Comparison of ENCODE assay signal across 8 mouse cellular contexts in genomic region chr11:120726243-120727168, GRCm38 (mm10). TPM values are rescaled to one million over a fixed set of nuclear protein-coding genes. Genes with fewer than 3 reads are reported as not detected.
DNase-seq lines count a peak whose midpoint lies in the region; ATAC-seq and TF ChIP-seq lines count a peak whose summit lies in the region.

No protein-coding gene starts in this region.

- ATAC-seq in heart, postnatal 0 days (ENCODE audit: insufficient read depth, low read depth) = peak; percentile 31
- peak; percentile 68 for ATAC-seq in liver, embryonic 11.5 days (replicated peaks; ENCODE audit: low FRiP score)

- H3K36me3 ChIP-seq in ES-Bruce4 (ENCODE audit: control insufficient read depth, insufficient read depth, low read length, poor library complexity, severe bottlenecking) = peaks cover 9% of the 10 kb centered on the region
- no peaks in the 10 kb centered on the region for H3K36me3 ChIP-seq in heart, postnatal 0 days (replicated peaks; ENCODE audit: control insufficient read depth, insufficient read depth, low read length)
- H3K36me3 ChIP-seq in liver, embryonic 11.5 days (ENCODE audit: control insufficient read depth, insufficient read depth, low read length) = no peaks in the 10 kb centered on the region

- peak overlapping the region; percentile 68 for H3K4me2 ChIP-seq in heart, postnatal 0 days (ENCODE audit: low read depth, low read length)
- H3K4me2 ChIP-seq in liver, embryonic 11.5 days = peak overlapping the region; percentile 92

- peaks cover 5% of the 10 kb centered on the region for H3K4me1 ChIP-seq in cerebellum, adult 2 months (ENCODE audit: control insufficient read depth, insufficient read depth, low read length)
- peaks cover 2% of the 10 kb centered on the region for H3K4me1 ChIP-seq in ES-Bruce4 (ENCODE audit: control insufficient read depth, insufficient read depth, low read length)
- H3K4me1 ChIP-seq in heart, postnatal 0 days (ENCODE audit: control insufficient read depth, insufficient read depth) = peaks cover 5% of the 10 kb centered on the region
- peaks cover 16% of the 10 kb centered on the region for H3K4me1 ChIP-seq in liver, embryonic 11.5 days (replicated peaks; ENCODE audit: control insufficient read depth, insufficient read depth, low read length)

- no peak for TF ChIP-seq EP300 in ES-Bruce4 (IDR thresholded peaks at IDR 0.05; ENCODE audit: insufficient read depth, low read depth, low read length)
- TF ChIP-seq EP300 in heart, postnatal 0 days (IDR thresholded peaks at IDR 0.05; ENCODE audit: low read depth) = no peak

- no peaks in the 10 kb centered on the region for H3K9me3 ChIP-seq in ES-Bruce4 (replicated peaks; ENCODE audit: control insufficient read depth, insufficient read depth, low read length, poor library complexity, severe bottlenecking)
- no peaks in the 10 kb centered on the region for H3K9me3 ChIP-seq in heart, postnatal 0 days (replicated peaks; ENCODE audit: control insufficient read depth, low read length)
- no peaks in the 10 kb centered on the region for H3K9me3 ChIP-seq in liver, embryonic 11.5 days (ENCODE audit: control insufficient read depth, low read length)

- H3K4me3 ChIP-seq in cerebellum, adult 2 months (replicated peaks; ENCODE audit: insufficient read depth, low read depth, low read length) = peak overlapping the region; percentile 61
- H3K4me3 ChIP-seq in ES-Bruce4 (ENCODE audit: low read depth, low read length) = peak overlapping the region; percentile 79
- H3K4me3 ChIP-seq in heart, postnatal 0 days (ENCODE audit: low read depth, low read length) = peak overlapping the region; percentile 49
- peak overlapping the region; percentile 63 for H3K4me3 ChIP-seq in liver, embryonic 11.5 days (ENCODE audit: low read depth, low read length)

- no peaks in the 10 kb centered on the region for H3K27me3 ChIP-seq in cerebellum, adult 2 months (ENCODE audit: control insufficient read depth, insufficient read depth, low read length)
- no peaks in the 10 kb centered on the region for H3K27me3 ChIP-seq in ES-Bruce4 (ENCODE audit: control insufficient read depth, insufficient read depth, low read length, poor library complexity, severe bottlenecking)
- H3K27me3 ChIP-seq in heart, postnatal 0 days (ENCODE audit: control insufficient read depth, insufficient read depth, low read length) = peaks cover 17% of the 10 kb centered on the region
- H3K27me3 ChIP-seq in liver, embryonic 11.5 days (replicated peaks; ENCODE audit: control insufficient read depth, insufficient read depth, low read length) = peaks cover 23% of the 10 kb centered on the region

- no peak for TF ChIP-seq CTCF in cerebellum, adult 2 months (IDR thresholded peaks at IDR 0.05; ENCODE audit: borderline replicate concordance, insufficient read depth, low read depth, low read length)
- no peak for TF ChIP-seq CTCF in ES-Bruce4 (IDR thresholded peaks at IDR 0.05; ENCODE audit: low read depth, low read length)
- TF ChIP-seq CTCF in heart, postnatal 0 days (IDR thresholded peaks at IDR 0.05; ENCODE audit: low read depth) = no peak

- H3K27ac ChIP-seq in cerebellum, adult 2 months (ENCODE audit: insufficient read depth, low read length) = no peak overlapping the region
- H3K27ac ChIP-seq in ES-Bruce4 (ENCODE audit: insufficient read depth, low read length) = no peak overlapping the region
- H3K27ac ChIP-seq in heart, postnatal 0 days (ENCODE audit: low read depth) = no peak overlapping the region
- 0 out of 2 replicates have a peak overlapping the region, but pooled peaks have one; percentile 22 for H3K27ac ChIP-seq in liver, embryonic 11.5 days (ENCODE audit: low read depth, low read length)

- no peak for DNase-seq in cerebellum, adult 2 months
- no peak for DNase-seq in cerebellum, postnatal 14 days
- DNase-seq in heart, postnatal 0 days (ENCODE audit: low spot score) = no peak
- no peak for DNase-seq in liver, embryonic 11.5 days (ENCODE audit: low spot score)
- no peak for DNase-seq in urinary bladder, adult 2 months (ENCODE audit: low spot score)
- DNase-seq in thymus, postnatal 4 days = no peak
- no peak for DNase-seq in left cerebral cortex, adult 18-20 months (ENCODE audit: low spot score in 2 of 2)

- H3K9ac ChIP-seq in ES-Bruce4 (ENCODE audit: low read depth, poor library complexity, severe bottlenecking) = peak overlapping the region; percentile 43
- H3K9ac ChIP-seq in heart, postnatal 0 days (replicated peaks; ENCODE audit: low read depth, low read length) = 0 out of 2 replicates have a peak overlapping the region, but pooled peaks have one; percentile 1
- peak overlapping the region; percentile 65 for H3K9ac ChIP-seq in liver, embryonic 11.5 days (ENCODE audit: low read depth, low read length)

- 19% methylated on average over 36 of the region's 36 CpGs for WGBS in cerebellum, adult 2 months
- WGBS in heart, postnatal 0 days = 23% methylated on average over 34 of the region's 36 CpGs
- 22% methylated on average over 35 of the region's 36 CpGs for WGBS in liver, embryonic 11.5 days

- no peak for TF ChIP-seq POLR2A in cerebellum, adult 2 months (IDR thresholded peaks at IDR 0.05; ENCODE audit: borderline replicate concordance, insufficient read depth, low read length)
- TF ChIP-seq POLR2A in ES-Bruce4 (IDR thresholded peaks at IDR 0.05; ENCODE audit: insufficient read depth, low read length) = no peak

RNA-seq across cellular contexts. Expression of gene Dcxr, which starts 0.6 kb away (rescaled TPM):
- 36.4 and 36.5 TPM in 2 replicates for polyA plus RNA-seq in cerebellum, adult 2 months (2012; rRNA removed)
- polyA plus RNA-seq in ES-Bruce4 (2011; ENCODE audit: insufficient read depth, insufficient read length, low read depth, missing spikeins) = 54.3 and 68.2 TPM in 2 replicates
- 5.0 and 10.5 TPM in 2 replicates for total RNA-seq in heart, postnatal 0 days (2014; rRNA removed; ENCODE audit: low replicate concordance)
- 8.6 and 8.7 TPM in 2 replicates for polyA plus RNA-seq in heart, postnatal 0 days (2015; fragmentation: Nextera tagmentation; extraction: Ambion mirVana)
- 12.9 and 13.2 TPM in 2 replicates for polyA plus RNA-seq in liver, embryonic 11.5 days (2014; fragmentation: Nextera tagmentation; extraction: Ambion mirVana)
- 58.1 and 60.6 TPM in 2 replicates for polyA plus RNA-seq in urinary bladder, adult 2 months (2012; rRNA removed)
- 10 to 100 TPM in 1 of 2 experiments, 1 to 10 TPM in 1; 8.5 to 11.9 TPM for total RNA-seq in left cerebral cortex, adult 18-20 months (2021)

RNA-seq across cellular contexts. Expression of gene Rac3, which starts 5.2 kb away (rescaled TPM):
- polyA plus RNA-seq in cerebellum, adult 2 months (2012; rRNA removed) = 66.1 and 67.0 TPM in 2 replicates
- 16.6 and 20.7 TPM in 2 replicates for polyA plus RNA-seq in ES-Bruce4 (2011; ENCODE audit: insufficient read depth, insufficient read length, low read depth, missing spikeins)
- total RNA-seq in heart, postnatal 0 days (2014; rRNA removed; ENCODE audit: low replicate concordance) = 9.2 and 12.6 TPM in 2 replicates
- 1.4 and 1.8 TPM in 2 replicates for polyA plus RNA-seq in heart, postnatal 0 days (2015; fragmentation: Nextera tagmentation; extraction: Ambion mirVana)
- polyA plus RNA-seq in liver, embryonic 11.5 days (2014; fragmentation: Nextera tagmentation; extraction: Ambion mirVana) = 1.2 and 1.8 TPM in 2 replicates
- 14.6 and 17.4 TPM in 2 replicates for polyA plus RNA-seq in urinary bladder, adult 2 months (2012; rRNA removed)
- 10 to 100 TPM; 28.9 to 38.6 TPM for total RNA-seq in left cerebral cortex, adult 18-20 months (2021)

RNA-seq across cellular contexts. Expression of gene Cbr2, which starts 5.4 kb away (rescaled TPM):
- polyA plus RNA-seq in cerebellum, adult 2 months (2012; rRNA removed) = 1.9 and 3.1 TPM in 2 replicates
- not detected in 2 replicates for polyA plus RNA-seq in ES-Bruce4 (2011; ENCODE audit: insufficient read depth, insufficient read length, low read depth, missing spikeins)
- 12.2 and 19.1 TPM in 2 replicates for total RNA-seq in heart, postnatal 0 days (2014; rRNA removed; ENCODE audit: low replicate concordance)
- polyA plus RNA-seq in heart, postnatal 0 days (2015; fragmentation: Nextera tagmentation; extraction: Ambion mirVana) = 2.4 and 43.5 TPM in 2 replicates
- polyA plus RNA-seq in liver, embryonic 11.5 days (2014; fragmentation: Nextera tagmentation; extraction: Ambion mirVana) = 0.22 and 0.32 TPM in 2 replicates
- 349 and 361 TPM in 2 replicates for polyA plus RNA-seq in urinary bladder, adult 2 months (2012; rRNA removed)
- 1 to 10 TPM; 1.7 to 2.9 TPM for total RNA-seq in left cerebral cortex, adult 18-20 months (2021)

RNA-seq across cellular contexts. Expression of gene Lrrc45, which starts 12.8 kb away (rescaled TPM):
- polyA plus RNA-seq in cerebellum, adult 2 months (2012; rRNA removed) = 86.6 and 96.0 TPM in 2 replicates
- polyA plus RNA-seq in ES-Bruce4 (2011; ENCODE audit: insufficient read depth, insufficient read length, low read depth, missing spikeins) = 7.3 and 9.8 TPM in 2 replicates
- 11.9 and 28.3 TPM in 2 replicates for total RNA-seq in heart, postnatal 0 days (2014; rRNA removed; ENCODE audit: low replicate concordance)
- polyA plus RNA-seq in heart, postnatal 0 days (2015; fragmentation: Nextera tagmentation; extraction: Ambion mirVana) = 12.4 and 14.2 TPM in 2 replicates
- polyA plus RNA-seq in liver, embryonic 11.5 days (2014; fragmentation: Nextera tagmentation; extraction: Ambion mirVana) = 34.2 and 38.3 TPM in 2 replicates
- polyA plus RNA-seq in urinary bladder, adult 2 months (2012; rRNA removed) = 54.6 and 66.6 TPM in 2 replicates
- total RNA-seq in left cerebral cortex, adult 18-20 months (2021) = 10 to 100 TPM; 53.0 to 56.2 TPM

RNA-seq across cellular contexts. Expression of gene Cenpx, which starts 13.0 kb away (rescaled TPM):
- polyA plus RNA-seq in cerebellum, adult 2 months (2012; rRNA removed) = 40.1 and 43.0 TPM in 2 replicates
- polyA plus RNA-seq in ES-Bruce4 (2011; ENCODE audit: insufficient read depth, insufficient read length, low read depth, missing spikeins) = 38.0 and 45.3 TPM in 2 replicates
- total RNA-seq in heart, postnatal 0 days (2014; rRNA removed; ENCODE audit: low replicate concordance) = 68.7 and 115 TPM in 2 replicates
- polyA plus RNA-seq in heart, postnatal 0 days (2015; fragmentation: Nextera tagmentation; extraction: Ambion mirVana) = 102 and 114 TPM in 2 replicates
- 178 and 192 TPM in 2 replicates for polyA plus RNA-seq in liver, embryonic 11.5 days (2014; fragmentation: Nextera tagmentation; extraction: Ambion mirVana)
- polyA plus RNA-seq in urinary bladder, adult 2 months (2012; rRNA removed) = 62.3 and 76.0 TPM in 2 replicates
- total RNA-seq in left cerebral cortex, adult 18-20 months (2021) = 10 to 100 TPM; 19.7 to 20.8 TPM

Comparison
In these comparisons a context has a peak if more than half of its experiments do, and no peak if none do; other contexts are left out.
1. H3K9ac ChIP-seq: peak in every context shown above with its lines; median percentile 65 in liver, embryonic 11.5 days; 43 in ES-Bruce4; 1 in heart, postnatal 0 days.